Mouse (Mus musculus) cerebellum, adult 11 months (tissue): ENCODE data around the gene Nog.

ENCODE experiments used
- DNase-seq: peaks from one replicate; pipeline ENCODE4 v3.0.0; 2022

Gene Nog

DNA sequence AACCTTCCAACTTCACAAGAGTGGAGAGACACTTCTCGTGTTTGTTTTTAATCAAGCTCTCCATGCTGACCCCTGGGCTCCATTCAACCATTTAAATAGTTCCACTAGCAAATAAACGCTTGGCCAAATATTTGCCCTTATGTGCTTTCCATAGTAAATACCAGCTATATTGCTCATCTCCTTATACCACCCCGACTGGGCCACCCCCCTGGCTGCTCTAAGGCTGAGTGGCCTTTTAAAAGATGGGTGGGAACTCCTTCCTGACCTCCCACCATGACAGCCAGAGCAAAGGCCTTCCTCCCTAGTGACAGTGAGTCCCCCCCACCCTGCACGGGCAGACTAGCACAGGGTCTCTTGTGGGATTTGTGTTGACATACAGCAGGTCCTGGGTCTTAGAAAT, 37.1 kb downstream of the Nog start:
- no peak for DNase-seq

DNA sequence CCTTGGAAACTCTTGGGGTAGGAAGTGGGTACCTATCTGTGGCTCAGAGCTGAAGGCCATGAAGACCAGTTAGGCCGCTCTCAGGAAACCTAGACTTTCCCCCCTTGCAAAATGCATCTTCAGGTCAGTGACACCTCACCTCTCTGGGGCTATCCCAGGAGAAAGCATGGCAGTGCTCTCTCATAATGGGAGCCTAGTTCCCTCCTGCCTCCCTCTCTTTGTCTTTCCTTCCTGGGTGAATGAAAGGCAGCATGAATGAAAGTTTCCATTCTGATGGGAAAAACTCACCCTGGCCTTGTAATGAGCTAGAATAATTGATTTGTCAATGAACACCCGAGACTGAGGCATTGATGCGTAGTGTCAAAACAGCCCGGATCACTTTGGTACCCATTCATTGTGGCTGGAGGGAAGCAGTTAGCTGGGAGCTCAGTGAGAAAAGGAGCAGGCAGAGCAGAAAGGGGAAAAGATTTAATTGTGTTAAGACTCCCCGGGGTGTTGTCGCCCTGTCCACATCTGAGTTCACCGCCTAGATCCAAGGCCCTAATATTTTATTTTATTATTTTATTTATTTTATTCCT, 42.7 kb downstream of the Nog start:
- DNase-seq = no peak

DNA sequence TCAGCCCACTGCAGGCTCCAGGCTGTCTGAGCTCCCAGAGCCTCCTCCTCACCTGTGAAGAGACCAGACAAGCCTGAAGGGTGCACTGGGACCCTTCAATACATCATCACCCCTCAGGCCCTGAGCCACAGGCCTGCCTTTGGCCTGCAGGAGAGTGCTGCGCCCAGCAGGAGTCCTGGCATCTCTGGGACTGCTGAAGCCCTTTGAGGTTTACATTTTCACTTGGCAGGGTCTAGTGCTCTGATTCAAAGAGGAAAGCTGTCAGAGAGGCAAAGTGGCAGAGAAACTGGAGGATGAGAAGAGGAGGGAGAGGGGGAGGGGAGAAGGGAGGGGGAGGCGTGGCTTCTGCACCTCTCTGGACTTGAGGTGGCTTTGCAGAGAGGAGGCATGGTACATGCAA, 44.2 kb downstream of the Nog start:
- no peak for DNase-seq

DNA sequence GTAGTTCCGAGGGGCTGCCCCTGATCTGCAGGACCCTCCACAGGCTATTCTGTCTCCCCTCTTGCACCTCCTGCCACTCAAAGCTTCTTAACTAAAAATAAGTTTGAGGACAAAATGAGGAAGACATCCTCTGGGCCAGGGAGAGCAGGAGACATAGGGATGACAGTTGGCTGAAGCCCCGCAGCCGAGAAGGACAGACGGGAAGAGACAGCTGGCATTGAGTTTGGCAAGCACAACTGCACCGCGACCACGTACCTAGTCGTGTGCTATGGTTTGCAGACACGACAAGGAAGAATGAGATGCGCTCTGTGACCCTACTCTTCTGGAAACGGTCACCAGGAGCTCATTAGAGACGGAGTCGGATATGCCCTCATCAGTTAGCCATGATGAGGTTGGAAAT, 48.2 kb downstream of the Nog start:
- no peak for DNase-seq
